Mouse (Mus musculus): ENCODE data around the gene Fxr2. TPM values are rescaled to one million over a fixed set of nuclear protein-coding genes. Genes with fewer than 3 reads are reported as not detected.

The Fxr2 gene
- polyA plus RNA-seq, 1 experiment from 2014 or later: 47.7 TPM

DNA sequence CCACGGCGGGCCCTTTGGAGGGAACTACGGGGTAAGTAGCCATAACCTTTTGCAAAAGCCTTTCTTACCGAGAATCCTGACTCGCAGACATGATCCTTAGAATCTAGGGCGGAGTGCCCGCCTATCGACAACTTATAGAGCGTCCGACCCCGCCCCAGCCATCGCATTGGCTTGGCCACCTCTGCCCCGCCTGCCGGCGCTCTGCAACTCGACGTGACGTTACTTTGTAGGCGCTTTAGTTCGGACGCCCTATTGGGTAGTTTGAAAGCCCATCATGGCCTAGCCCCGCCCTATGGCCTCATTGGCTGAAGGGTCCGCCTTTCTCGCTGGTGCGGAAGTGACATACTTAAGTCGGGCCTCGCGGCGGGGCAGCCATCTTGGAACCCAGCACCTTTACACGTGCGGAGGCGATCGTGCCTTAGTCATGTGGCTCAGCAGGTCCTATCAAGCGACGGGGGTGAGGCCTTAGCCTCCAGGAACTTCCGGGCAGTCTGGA, 39.5 kb downstream of the Fxr2 start, which contains the start of gene Eif4a1:
Gene Eif4a1, minus strand, starts transcription at position 213 of the 496 bp plus-strand sequence.
- under 1% methylated on average over 36 of the region's 36 CpGs for WGBS
- ATAC-seq: peak; percentile 96
- peaks cover 31% of the 10 kb centered on the region for H3K36me3 ChIP-seq (ENCODE audit: control insufficient read depth, insufficient read depth)

DNA sequence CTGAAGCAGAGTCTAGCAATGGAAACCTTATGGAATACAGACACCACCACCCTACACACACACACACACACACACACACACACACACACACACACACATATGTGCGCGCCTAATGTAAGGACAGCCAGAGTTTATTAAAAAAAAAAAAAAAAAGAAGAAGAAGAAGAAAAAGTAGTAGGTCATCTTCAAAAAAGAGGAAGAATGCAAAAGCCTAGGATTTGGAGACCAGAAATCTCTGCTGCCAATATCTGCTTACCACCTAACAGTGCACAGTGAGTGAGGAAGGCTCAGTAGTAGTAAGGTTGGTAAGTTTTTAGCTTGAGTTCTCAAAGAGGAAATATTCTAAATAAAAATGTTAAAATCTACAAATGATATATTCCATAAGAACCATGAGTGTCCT, 46.4 kb downstream of the Fxr2 start:
- H3K4me2 ChIP-seq (ENCODE audit: low read length): no peak overlapping the region
- no peak overlapping the region for H3K9ac ChIP-seq (replicated peaks; ENCODE audit: low read depth, low read length)
- H3K27ac ChIP-seq (ENCODE audit: low read length): no peak overlapping the region
- 100% methylated on average over 1 of the region's 2 CpGs for WGBS
- H3K36me3 ChIP-seq (ENCODE audit: control insufficient read depth, insufficient read depth): peaks cover 18% of the 10 kb centered on the region
- peaks cover 34% of the 10 kb centered on the region for H3K4me1 ChIP-seq (replicated peaks; ENCODE audit: control insufficient read depth, insufficient read depth, low read length)
- ATAC-seq: no peak
- no peak overlapping the region for H3K4me3 ChIP-seq (replicated peaks; ENCODE audit: low read length)
- no peaks in the 10 kb centered on the region for H3K27me3 ChIP-seq (replicated peaks; ENCODE audit: control insufficient read depth, insufficient read depth, low read length)
- no peaks in the 10 kb centered on the region for H3K9me3 ChIP-seq (ENCODE audit: control insufficient read depth, low read length)

More for the DNA sequence above, 39.5 kb downstream of the Fxr2 start, which contains the start of gene Eif4a1:
- H3K27ac ChIP-seq (ENCODE audit: low read length): peak within 1 kb of the TSS; percentile 98
- H3K9me3 ChIP-seq (ENCODE audit: control insufficient read depth, low read length): no peaks in the 10 kb centered on the region
- peaks cover 26% of the 10 kb centered on the region for H3K4me1 ChIP-seq (replicated peaks; ENCODE audit: control insufficient read depth, insufficient read depth, low read length)
- H3K4me2 ChIP-seq (ENCODE audit: low read length): peak within 1 kb of the TSS; percentile 96
- peak within 1 kb of the TSS; percentile 99 for H3K9ac ChIP-seq (replicated peaks; ENCODE audit: low read depth, low read length)
- H3K27me3 ChIP-seq (replicated peaks; ENCODE audit: control insufficient read depth, insufficient read depth, low read length): no peaks in the 10 kb centered on the region
- H3K4me3 ChIP-seq (replicated peaks; ENCODE audit: low read length): peak within 1 kb of the TSS; percentile 100

DNA sequence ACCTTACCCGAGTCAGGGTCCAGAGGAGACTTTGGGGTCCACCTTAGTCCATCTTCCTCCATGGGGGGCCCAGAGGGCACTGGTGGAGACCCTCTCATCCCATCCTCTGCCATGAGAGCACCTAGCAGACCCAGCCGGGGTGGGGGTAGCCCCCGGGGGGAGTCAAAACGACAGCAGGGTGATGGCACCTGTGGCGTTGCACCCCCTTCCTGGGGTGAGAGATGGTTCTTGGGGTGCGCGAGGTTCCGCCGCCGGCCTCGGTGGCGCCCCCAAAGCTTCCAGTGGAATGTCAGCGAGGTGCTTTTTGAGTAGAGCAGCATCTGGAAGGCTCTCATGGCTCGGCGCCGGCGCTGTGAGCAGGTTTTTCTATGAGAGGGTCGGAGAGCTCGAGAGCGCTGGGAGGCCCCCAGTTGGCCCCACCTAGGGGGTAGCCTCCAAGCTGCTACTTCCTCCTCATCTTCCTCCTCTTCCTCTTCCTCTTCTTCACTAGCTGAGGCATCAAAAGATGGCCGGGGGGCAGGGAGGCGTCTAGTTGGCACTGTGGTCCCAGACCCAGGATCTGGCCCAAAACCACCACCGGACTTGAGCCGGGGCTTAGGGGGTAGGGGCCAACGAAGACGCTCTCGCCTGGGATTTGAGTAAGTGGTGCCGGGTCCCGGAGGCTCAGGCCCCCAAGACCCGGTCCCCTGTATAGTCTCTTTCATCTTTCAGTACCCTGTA, 47.5 kb downstream of the Fxr2 start:
- Histone ChIP-seq H3K36me3 (ENCODE audit: control insufficient read depth, insufficient read depth) (peaks cover 16% of the 10 kb centered on the region; the same call in 1 of the 2 replicates), H3K4me2 (ENCODE audit: low read length) (peak overlapping the region; percentile 98), H3K4me3 (replicated peaks; ENCODE audit: low read length) (peak overlapping the region; percentile 88), H3K27me3 (replicated peaks; ENCODE audit: control insufficient read depth, insufficient read depth, low read length) (no peaks in the 10 kb centered on the region), H3K9ac (replicated peaks; ENCODE audit: low read depth, low read length) (no peak overlapping the region), H3K27ac (ENCODE audit: low read length) (no peak overlapping the region; the same call in 1 of the 2 replicates), H3K4me1 (replicated peaks; ENCODE audit: control insufficient read depth, insufficient read depth, low read length) (peaks cover 34% of the 10 kb centered on the region), H3K9me3 (ENCODE audit: control insufficient read depth, low read length) (no peaks in the 10 kb centered on the region)
- ATAC-seq: no peak
- whole genome bisulfite sequencing: 93% methylated on average over 30 of the region's 30 CpGs

DNA sequence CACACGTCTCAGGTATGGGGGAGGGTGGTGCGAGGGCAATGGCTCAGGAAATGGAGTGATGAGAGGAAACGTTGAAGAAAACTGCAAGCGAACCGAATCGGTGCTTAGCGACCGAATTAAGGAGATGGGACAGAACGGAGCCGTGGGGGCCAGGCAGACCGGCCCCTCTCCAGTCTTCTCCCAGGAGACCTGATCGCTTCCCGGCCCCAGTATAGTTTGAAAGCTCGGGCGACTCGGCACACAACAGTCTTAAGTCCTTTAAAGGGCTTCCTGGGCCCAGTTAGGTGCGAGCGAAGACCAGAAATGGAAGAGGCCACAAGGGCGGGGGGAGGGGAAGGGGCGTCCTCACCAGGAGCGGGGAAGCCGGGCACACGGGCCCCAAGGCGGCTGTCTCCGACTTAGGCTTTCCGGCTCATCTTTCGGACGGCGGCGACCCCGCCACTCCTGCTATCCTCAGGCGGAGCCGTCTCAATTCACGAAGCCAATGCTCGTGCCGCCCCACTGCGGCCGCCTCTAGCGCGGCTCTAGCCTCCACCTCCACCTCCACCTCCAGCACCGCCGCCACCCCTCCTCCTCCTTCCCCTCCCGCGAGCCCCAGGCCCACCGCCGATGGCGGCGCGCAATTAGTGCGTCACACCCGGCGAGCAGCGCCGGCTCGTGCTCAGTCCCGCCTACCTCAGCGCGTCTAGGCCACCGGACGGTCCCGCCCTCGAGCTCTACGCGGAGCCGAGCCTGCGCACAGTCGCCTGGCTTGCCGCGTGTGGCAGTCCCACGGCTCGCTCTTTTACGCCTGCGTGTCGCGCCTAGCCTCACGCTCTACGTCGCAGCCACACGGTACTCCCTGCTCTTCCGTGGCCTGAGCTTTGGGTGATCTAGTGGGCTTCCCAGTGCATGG, 48.8 kb downstream of the Fxr2 start, which contains the start of gene Senp3:
Gene Senp3, minus strand, starts transcription at position 771 of the 895 bp plus-strand sequence.
- peaks cover 45% of the 10 kb centered on the region for H3K4me1 ChIP-seq (replicated peaks; ENCODE audit: control insufficient read depth, insufficient read depth, low read length)
- H3K27me3 ChIP-seq (replicated peaks; ENCODE audit: control insufficient read depth, insufficient read depth, low read length): no peaks in the 10 kb centered on the region
- peak; percentile 98 for ATAC-seq
- peak within 1 kb of the TSS; percentile 88 for H3K9ac ChIP-seq (replicated peaks; ENCODE audit: low read depth, low read length)
- peak within 1 kb of the TSS; percentile 88 for H3K4me3 ChIP-seq (replicated peaks; ENCODE audit: low read length)
- H3K36me3 ChIP-seq (ENCODE audit: control insufficient read depth, insufficient read depth): peaks cover 9% of the 10 kb centered on the region; the same call in 1 of the 2 replicates
- under 1% methylated on average over 75 of the region's 80 CpGs for WGBS
- H3K9me3 ChIP-seq (ENCODE audit: control insufficient read depth, low read length): no peaks in the 10 kb centered on the region
- peak within 1 kb of the TSS; percentile 97 for H3K27ac ChIP-seq (ENCODE audit: low read length)
- H3K4me2 ChIP-seq (ENCODE audit: low read length): peak within 1 kb of the TSS; percentile 98

DNA sequence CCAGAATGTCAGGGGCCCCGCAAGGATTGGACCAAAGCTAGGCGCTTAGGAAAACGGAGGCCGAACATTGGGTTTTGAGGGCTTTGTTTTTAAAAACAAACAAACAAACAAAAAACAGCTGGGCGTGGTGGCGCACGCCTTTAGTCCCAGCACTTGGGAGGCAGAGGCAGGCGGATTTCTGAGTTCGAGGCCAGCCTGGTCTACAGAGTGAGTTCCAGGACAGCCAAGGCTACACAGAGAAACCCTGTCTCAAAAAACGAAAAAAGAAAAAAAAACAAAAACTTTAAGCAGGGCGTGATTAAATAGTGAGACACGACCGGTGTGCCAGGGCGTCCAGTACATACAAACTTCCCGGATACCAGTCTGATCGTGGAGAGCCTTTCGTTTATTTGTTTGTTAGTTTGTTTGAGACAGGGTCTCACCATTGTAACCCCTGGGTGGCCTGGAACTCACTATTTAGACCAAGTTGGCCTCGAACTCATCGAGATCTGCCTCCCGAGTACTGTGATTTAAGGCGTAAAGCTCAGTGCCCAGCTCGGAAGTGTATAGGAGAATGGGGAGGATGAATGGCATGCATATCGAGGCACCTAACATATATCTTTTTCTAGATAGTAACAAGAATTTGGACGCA, 49.5 kb downstream of the Fxr2 start:
- ATAC-seq: peak; percentile 8; the same call in 1 of the 2 replicates
- 21% methylated on average over 24 of the region's 24 CpGs for WGBS

DNA sequence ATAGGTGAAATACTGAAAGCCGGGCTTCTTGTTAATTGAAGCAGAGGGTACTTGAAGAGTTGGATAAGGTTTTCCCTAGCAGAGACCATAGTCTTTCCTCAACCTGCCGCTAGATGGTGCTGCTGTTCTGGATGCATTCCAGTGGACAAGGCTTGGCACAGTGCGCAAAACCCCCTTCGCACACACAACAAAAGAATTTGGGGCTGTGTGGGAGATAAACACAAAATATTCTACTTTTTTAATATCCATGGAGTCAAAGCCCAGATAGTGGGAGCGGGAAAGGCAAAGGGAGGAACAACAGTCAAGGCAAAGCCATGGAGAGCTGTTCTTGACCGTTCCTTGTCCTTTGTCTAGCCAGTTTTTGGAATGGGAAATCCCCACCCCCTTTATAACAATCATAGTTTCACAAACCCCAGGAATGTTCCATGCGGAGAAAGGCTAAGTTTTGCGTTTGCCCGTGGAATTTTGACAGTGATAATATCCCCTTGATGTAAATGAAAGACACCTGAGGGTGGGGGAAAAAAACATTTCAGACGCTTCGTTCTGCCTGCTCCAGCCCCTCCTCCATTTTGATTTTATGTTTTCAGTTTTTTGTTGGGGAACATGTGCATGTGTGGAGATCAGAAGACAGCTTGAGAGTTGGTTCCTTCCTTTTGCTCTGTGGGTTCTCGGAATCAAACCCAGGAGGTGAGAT, 50.2 kb downstream of the Fxr2 start:
- Histone ChIP-seq H3K9ac (replicated peaks; ENCODE audit: low read depth, low read length) (peak overlapping the region; percentile 43), H3K36me3 (ENCODE audit: control insufficient read depth, insufficient read depth) (peaks cover 7% of the 10 kb centered on the region; the same call in 1 of the 2 replicates), H3K27ac (ENCODE audit: low read length) (peak overlapping the region; percentile 97), H3K4me1 (replicated peaks; ENCODE audit: control insufficient read depth, insufficient read depth, low read length) (peaks cover 45% of the 10 kb centered on the region), H3K4me2 (ENCODE audit: low read length) (peak overlapping the region; percentile 98), H3K9me3 (ENCODE audit: control insufficient read depth, low read length) (no peaks in the 10 kb centered on the region), H3K4me3 (replicated peaks; ENCODE audit: low read length) (peak overlapping the region; percentile 88), H3K27me3 (replicated peaks; ENCODE audit: control insufficient read depth, insufficient read depth, low read length) (no peaks in the 10 kb centered on the region)
- WGBS: 12% methylated on average over 12 of the region's 12 CpGs
- ATAC-seq: 0 out of 2 replicates have a peak, but pooled peaks have one; percentile 29

More for the DNA sequence above, 49.5 kb downstream of the Fxr2 start:
- Histone ChIP-seq H3K4me2 (ENCODE audit: low read length) (peak overlapping the region; percentile 98), H3K4me3 (replicated peaks; ENCODE audit: low read length) (peak overlapping the region; percentile 88), H3K36me3 (ENCODE audit: control insufficient read depth, insufficient read depth) (peaks cover 7% of the 10 kb centered on the region; the same call in 1 of the 2 replicates), H3K9me3 (ENCODE audit: control insufficient read depth, low read length) (no peaks in the 10 kb centered on the region), H3K9ac (replicated peaks; ENCODE audit: low read depth, low read length) (peak overlapping the region; percentile 88), H3K27ac (ENCODE audit: low read length) (peak overlapping the region; percentile 97), H3K4me1 (replicated peaks; ENCODE audit: control insufficient read depth, insufficient read depth, low read length) (peaks cover 45% of the 10 kb centered on the region), H3K27me3 (replicated peaks; ENCODE audit: control insufficient read depth, insufficient read depth, low read length) (no peaks in the 10 kb centered on the region)

DNA sequence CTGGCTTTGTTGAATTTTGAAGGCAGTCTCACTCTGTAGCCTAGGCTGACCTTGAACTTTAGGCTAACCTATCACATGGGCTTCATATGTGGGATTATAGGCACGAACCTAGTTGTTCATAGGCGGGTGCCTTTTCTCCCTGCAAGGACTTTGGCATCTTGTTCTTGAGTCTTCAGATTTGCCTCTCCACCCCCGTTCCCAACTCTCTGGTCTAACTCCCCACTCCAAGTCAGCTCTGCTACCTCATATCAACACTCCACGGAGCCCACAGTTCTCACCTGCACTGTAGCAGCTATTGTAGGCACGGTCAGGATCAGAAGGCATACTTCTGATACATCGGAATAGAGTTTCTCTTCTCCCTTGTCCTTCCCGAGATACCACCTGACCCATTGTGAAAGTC, 50.8 kb downstream of the Fxr2 start:
- Histone ChIP-seq H3K36me3 (ENCODE audit: control insufficient read depth, insufficient read depth) (peaks cover 2% of the 10 kb centered on the region; the same call in 1 of the 2 replicates), H3K9ac (replicated peaks; ENCODE audit: low read depth, low read length) (peak overlapping the region; percentile 43; the same call in 1 of the 2 replicates), H3K27ac (ENCODE audit: low read length) (peak overlapping the region; percentile 97; the same call in 1 of the 2 replicates), H3K4me2 (ENCODE audit: low read length) (peak overlapping the region; percentile 98), H3K9me3 (ENCODE audit: control insufficient read depth, low read length) (no peaks in the 10 kb centered on the region), H3K4me3 (replicated peaks; ENCODE audit: low read length) (no peak overlapping the region), H3K4me1 (replicated peaks; ENCODE audit: control insufficient read depth, insufficient read depth, low read length) (peaks cover 45% of the 10 kb centered on the region), H3K27me3 (replicated peaks; ENCODE audit: control insufficient read depth, insufficient read depth, low read length) (no peaks in the 10 kb centered on the region)
- 81% methylated on average over 7 of the region's 7 CpGs for WGBS
- no peak for ATAC-seq

DNA sequence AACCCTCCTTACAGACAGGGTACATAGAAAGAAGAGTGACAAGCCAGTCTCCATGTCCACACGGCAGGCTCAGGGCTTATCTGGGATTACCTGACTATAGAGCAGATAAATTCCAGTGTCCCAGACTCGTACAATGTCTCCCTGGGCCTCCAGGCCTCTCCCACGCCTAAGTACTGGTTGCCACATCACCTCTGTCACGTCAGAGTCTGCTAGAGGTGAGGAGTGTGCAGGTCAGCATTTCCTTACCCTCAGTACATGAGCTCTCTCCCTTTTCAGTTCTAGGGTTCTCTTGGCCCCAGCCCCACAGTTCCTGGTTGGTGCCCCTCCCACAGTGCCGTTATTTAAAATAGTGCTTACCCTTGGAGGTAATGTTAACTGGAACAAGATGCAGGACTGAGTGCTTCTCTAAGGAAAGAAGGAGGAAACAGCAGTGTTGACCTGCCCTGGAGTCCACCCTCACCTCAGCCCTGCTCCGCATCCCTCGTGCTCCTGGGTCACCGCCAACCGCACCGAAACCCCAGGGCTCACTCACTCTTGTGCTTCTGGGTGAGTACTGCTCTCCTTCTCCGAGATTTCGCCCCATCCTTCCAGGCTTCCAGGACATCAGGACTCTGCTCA, 51.4 kb downstream of the Fxr2 start:
- H3K9ac ChIP-seq (replicated peaks; ENCODE audit: low read depth, low read length): no peak overlapping the region
- no peak overlapping the region for H3K27ac ChIP-seq (ENCODE audit: low read length)
- 0 out of 2 replicates have a peak, but pooled peaks cover 2% of the 10 kb centered on the region for H3K36me3 ChIP-seq (ENCODE audit: control insufficient read depth, insufficient read depth)
- H3K4me2 ChIP-seq (ENCODE audit: low read length): no peak overlapping the region
- H3K27me3 ChIP-seq (replicated peaks; ENCODE audit: control insufficient read depth, insufficient read depth, low read length): no peaks in the 10 kb centered on the region
- no peaks in the 10 kb centered on the region for H3K9me3 ChIP-seq (ENCODE audit: control insufficient read depth, low read length)
- ATAC-seq: no peak
- WGBS: 83% methylated on average over 12 of the region's 12 CpGs
- peaks cover 44% of the 10 kb centered on the region for H3K4me1 ChIP-seq (replicated peaks; ENCODE audit: control insufficient read depth, insufficient read depth, low read length)
- H3K4me3 ChIP-seq (replicated peaks; ENCODE audit: low read length): no peak overlapping the region

All from forebrain, embryonic 16.5 days (tissue).